Mouse (Mus musculus) mesoderm, embryonic 11.5 days (tissue): ENCODE results near the gene Rufy3.

Experiments
- DNase-seq: peaks from one replicate; pipeline ENCODE4 v3.0.0-alpha.2; 2012; ENCODE audit warnings: low read depth, low spot score

Rufy3 gene

GRCm38 (mm10) chr5:88575506-88576338 is 10.9 kb downstream of the Rufy3 start:
- no peak for DNase-seq

GRCm38 (mm10) chr5:88580681-88581080 is 15.8 kb downstream of the Rufy3 start:
- no peak for DNase-seq

GRCm38 (mm10) chr5:88581343-88581742 is 16.5 kb downstream of the Rufy3 start:
- DNase-seq = no peak

- DNase-seq = peak; percentile 79
Observed at GRCm38 (mm10) chr5:88583271-88584031, 18.6 kb downstream of the Rufy3 start.

GRCm38 (mm10) chr5:88584061-88584460 is 19.2 kb downstream of the Rufy3 start:
- no peak for DNase-seq

GRCm38 (mm10) chr5:88586407-88587174 is 21.8 kb downstream of the Rufy3 start:
- DNase-seq = no peak

- peak; percentile 45 for DNase-seq
Observed at GRCm38 (mm10) chr5:88587211-88587934, 22.5 kb downstream of the Rufy3 start.

GRCm38 (mm10) chr5:88588481-88588880 is 23.6 kb downstream of the Rufy3 start:
- no peak for DNase-seq

- DNase-seq = no peak
Observed at GRCm38 (mm10) chr5:88593421-88594172, 28.8 kb downstream of the Rufy3 start.

GRCm38 (mm10) chr5:88594173-88594569 is 29.3 kb downstream of the Rufy3 start:
- DNase-seq = no peak

GRCm38 (mm10) chr5:88595537-88596455 is 31.0 kb downstream of the Rufy3 start:
- DNase-seq = no peak

- no peak for DNase-seq
Observed at GRCm38 (mm10) chr5:88598961-88599360, 34.1 kb downstream of the Rufy3 start.

- no peak for DNase-seq
Observed at GRCm38 (mm10) chr5:88602030-88602429, 37.2 kb downstream of the Rufy3 start.

- DNase-seq = no peak
Observed at GRCm38 (mm10) chr5:88602713-88603112, 37.9 kb downstream of the Rufy3 start.

- DNase-seq = no peak
Observed at GRCm38 (mm10) chr5:88604046-88604445, 39.2 kb downstream of the Rufy3 start.

- no peak for DNase-seq
Observed at GRCm38 (mm10) chr5:88604641-88605358, 40.0 kb downstream of the Rufy3 start.

- DNase-seq = no peak
Observed at GRCm38 (mm10) chr5:88614129-88614528, 49.3 kb downstream of the Rufy3 start.

- DNase-seq = no peak
Observed at GRCm38 (mm10) chr5:88616988-88617387, 52.1 kb downstream of the Rufy3 start.

- no peak for DNase-seq
Observed at GRCm38 (mm10) chr5:88627545-88627944, 62.7 kb downstream of the Rufy3 start.
